Mouse (Mus musculus) T-helper 17 cell (primary cell): ENCODE data around the gene Pheta2.

Source experiments
- in situ Hi-C, 2 experiments: fragments of 300-600 bp; cut with MboI, MseI; formaldehyde crosslinking; loops; 1 replicate in 1 of 2; 2 replicates in 1 of 2; pipeline ENCODE4 v1.15.1; 2025; ENCODE audit warnings: high pct_unique_total_duplicates in 2 of 2

Gene Pheta2

GRCm38 (mm10) chr15:82363801-82364200 lies 25.1 kb downstream of the Pheta2 start:
- in situ Hi-C loops: loop anchor here in 1 of 2 experiments (10.0 kb wide), 1 partner anchor 781 kb away; the partner anchor contains the start of gene Poldip3

- in situ Hi-C loops: loop anchor here in 1 of 2 experiments (10.0 kb wide), 1 partner anchor 780 kb away; the partner anchor contains the start of gene Poldip3
Observed at GRCm38 (mm10) chr15:82364561-82364960, 25.8 kb downstream of the Pheta2 start.

- in situ Hi-C loops: loop anchor here in 1 of 2 experiments (10.0 kb wide), 1 partner anchor 777 kb away; the partner anchor contains the start of gene Poldip3
Observed at GRCm38 (mm10) chr15:82368146-82368545, 29.4 kb downstream of the Pheta2 start.

- in situ Hi-C loops: loop anchor here in 1 of 2 experiments (10.0 kb wide), 1 partner anchor 776 kb away; the partner anchor contains the start of gene Poldip3
Observed at GRCm38 (mm10) chr15:82368851-82369250, 30.1 kb downstream of the Pheta2 start.

- in situ Hi-C loops: no loop called here
Observed at GRCm38 (mm10) chr15:82372446-82372845, 33.7 kb downstream of the Pheta2 start.

GRCm38 (mm10) chr15:82372991-82373390 lies 34.2 kb downstream of the Pheta2 start:
- in situ Hi-C loops: no loop called here

- in situ Hi-C loops: no loop called here
Observed at GRCm38 (mm10) chr15:82374437-82374836, 35.7 kb downstream of the Pheta2 start.

- in situ Hi-C loops: no loop called here
Observed at GRCm38 (mm10) chr15:82375855-82376254, 37.1 kb downstream of the Pheta2 start.

GRCm38 (mm10) chr15:82376393-82377138 lies 37.8 kb downstream of the Pheta2 start:
- in situ Hi-C loops: no loop called here

- in situ Hi-C loops: no loop called here
Observed at GRCm38 (mm10) chr15:82377701-82378100, 39.0 kb downstream of the Pheta2 start.

- in situ Hi-C loops: no loop called here
Observed at GRCm38 (mm10) chr15:82378261-82379180, 39.8 kb downstream of the Pheta2 start.

- in situ Hi-C loops: no loop called here
Observed at GRCm38 (mm10) chr15:82379511-82379870, 40.7 kb downstream of the Pheta2 start.

GRCm38 (mm10) chr15:82379871-82380713 lies 41.4 kb downstream of the Pheta2 start, which contains the start of gene Cyp2d22:
Gene Cyp2d22, minus strand, starts transcription at chr15:82380260.
- in situ Hi-C loops: no loop called here

GRCm38 (mm10) chr15:82380714-82381062 lies 41.9 kb downstream of the Pheta2 start:
- in situ Hi-C loops: no loop called here

- in situ Hi-C loops: no loop called here
Observed at GRCm38 (mm10) chr15:82382441-82382840, 43.7 kb downstream of the Pheta2 start.

GRCm38 (mm10) chr15:82385729-82386128 lies 47.0 kb downstream of the Pheta2 start:
- in situ Hi-C loops: no loop called here

- in situ Hi-C loops: loop anchor here (5.0 kb wide), 1 partner anchor 62 kb away; no protein-coding TSS in a partner anchor
Observed at GRCm38 (mm10) chr15:82389916-82390315, 51.2 kb downstream of the Pheta2 start.

- in situ Hi-C loops: loop anchor here (5.0 kb wide), 1 partner anchor 58 kb away; no protein-coding TSS in a partner anchor
Observed at GRCm38 (mm10) chr15:82393922-82394321, 55.2 kb downstream of the Pheta2 start, which contains the start of gene Cyp2d11. Gene Cyp2d11, minus strand, starts transcription at chr15:82394022.
